ENCODE assay signal across 15 mouse cellular contexts in the genomic region with DNA sequence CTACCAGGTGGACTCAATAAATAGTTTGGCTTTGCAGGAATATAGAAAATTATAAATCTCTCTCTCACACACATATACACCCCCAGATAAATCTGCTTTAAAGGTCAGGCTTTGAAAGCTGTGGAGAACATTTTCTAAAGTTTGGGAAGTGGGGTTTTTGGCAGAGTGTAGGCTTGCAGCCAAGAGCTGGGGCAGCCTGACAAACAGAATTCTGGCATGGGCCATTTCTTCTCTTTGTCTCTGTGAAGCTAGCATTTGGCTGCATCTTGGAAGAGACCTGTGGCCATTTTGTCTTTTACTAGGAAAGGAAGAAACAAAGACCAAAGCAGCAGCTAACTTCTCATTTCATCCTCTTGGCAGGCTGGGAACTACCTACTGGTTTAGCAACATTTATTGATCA. TPM values are rescaled to one million over a fixed set of nuclear protein-coding genes. Genes with fewer than 3 reads are reported as not detected.
DNase-seq lines count a peak whose midpoint lies in the region; ATAC-seq lines count a peak whose summit lies in the region.
"Had no signal": no experiment of that assay in that cellular context is flagged by ENCODE, and none has a peak within 500 bp of the region (broad histone marks: within the 10 kb centered on the region; RNA-seq: fewer than 3 reads in every experiment).

No protein-coding gene starts in this region.

- H3K36me3 ChIP-seq in hindbrain, embryonic 15.5 days: peaks cover 9% of the 10 kb centered on the region; the same call in 1 of the 2 replicates
- H3K36me3 ChIP-seq in hindbrain, embryonic 10.5 days: no peaks in the 10 kb centered on the region
- H3K36me3 ChIP-seq: kidney, embryonic 15.5 days had no signal

- H3K27me3 ChIP-seq in hindbrain, embryonic 15.5 days: no peaks in the 10 kb centered on the region
- H3K27me3 ChIP-seq in hindbrain, embryonic 10.5 days (ENCODE audit: insufficient read depth, poor library complexity, severe bottlenecking): no peaks in the 10 kb centered on the region
- H3K27me3 ChIP-seq: CH12.LX; kidney, embryonic 15.5 days had no signal

- H3K27ac ChIP-seq in hindbrain, embryonic 15.5 days (replicated peaks): peak overlapping the region; percentile 7; the same call in 1 of the 2 replicates
- no peak overlapping the region for H3K27ac ChIP-seq in hindbrain, embryonic 10.5 days
- H3K27ac ChIP-seq: kidney, embryonic 15.5 days had no signal

- H3K4me1 ChIP-seq in hindbrain, embryonic 15.5 days (replicated peaks): peaks cover 8% of the 10 kb centered on the region; the same call in 1 of the 2 replicates
- no peaks in the 10 kb centered on the region for H3K4me1 ChIP-seq in hindbrain, embryonic 10.5 days (replicated peaks)
- H3K4me1 ChIP-seq: kidney, embryonic 15.5 days had no signal

- no peak overlapping the region for H3K4me3 ChIP-seq in hindbrain, embryonic 15.5 days
- H3K4me3 ChIP-seq in hindbrain, embryonic 10.5 days: no peak overlapping the region
- H3K4me3 ChIP-seq: erythroblast, embryonic 14.5 days; kidney, embryonic 15.5 days had no signal

- no peak overlapping the region for H3K9ac ChIP-seq in hindbrain, embryonic 15.5 days
- H3K9ac ChIP-seq: kidney, embryonic 15.5 days; liver, postnatal 0 days had no signal

- H3K4me2 ChIP-seq in hindbrain, embryonic 15.5 days: no peak overlapping the region
- H3K4me2 ChIP-seq: heart, embryonic 11.5 days; kidney, embryonic 15.5 days had no signal

- peak; percentile 23; the same call in 1 of the 2 replicates for ATAC-seq in hindbrain, embryonic 15.5 days (ENCODE audit: low FRiP score, low read depth)
- ATAC-seq: liver, postnatal 0 days had no signal

- H3K9me3 ChIP-seq in hindbrain, embryonic 15.5 days: no peaks in the 10 kb centered on the region
- no peaks in the 10 kb centered on the region for H3K9me3 ChIP-seq in hindbrain, embryonic 10.5 days
- H3K9me3 ChIP-seq: kidney, embryonic 15.5 days had no signal

- DNase-seq in hindbrain, embryonic 10.5 days (ENCODE audit: low spot score): no peak
- DNase-seq in Muller cell, postnatal 12 days (ENCODE audit: inconsistent ontology term): peak; percentile 26
- peak; percentile 25 for DNase-seq in NIH3T3 (ENCODE audit: low read depth)
- DNase-seq in layer of hippocampus, postnatal 36 days: peak; percentile 31 to 42
- DNase-seq in adrenal gland, postnatal 25 days: no peak
- no peak for DNase-seq in kidney, adult 18-20 months
- DNase-seq: adrenal gland, adult 8-10 months; gastrocnemius, postnatal 10 days; liver, postnatal 0 days had no signal

RNA-seq across cellular contexts. Expression of a gene that starts 40.0 kb away (rescaled TPM):
- 76.4 and 79.4 TPM in 2 replicates for polyA plus RNA-seq in hindbrain, embryonic 15.5 days (2015; fragmentation: Nextera tagmentation; extraction: Ambion mirVana)
- 9.7 and 15.3 TPM in 2 replicates for polyA plus RNA-seq in hindbrain, embryonic 10.5 days (2016; fragmentation: Nextera tagmentation; extraction: Ambion mirVana)
- 100 to 1,000 TPM; 221 to 266 TPM for total RNA-seq in layer of hippocampus, postnatal 36 days (2021)
- total RNA-seq in adrenal gland, postnatal 25 days (2021): 7.4 and 15.2 TPM in 2 replicates
- total RNA-seq: CH12.LX; hematopoietic stem cell, adult 5-6 weeks had no signal
- polyA plus RNA-seq: erythroblast, embryonic 14.5 days had no signal

Comparison
In these comparisons a context has a peak if more than half of its experiments do, and no peak if none do; other contexts are left out.
1. DNase-seq: peak in Muller cell, postnatal 12 days (single experiment), NIH3T3 (single experiment) and layer of hippocampus, postnatal 36 days (2 of 2); none in hindbrain, embryonic 10.5 days (single experiment), adrenal gland, postnatal 25 days (single experiment) and kidney, adult 18-20 months (single experiment).
2. RNA of a gene that starts 40.0 kb away (total RNA-seq): 221 to 266 TPM in layer of hippocampus, postnatal 36 days; 7.4 to 15.2 TPM in adrenal gland, postnatal 25 days; every median in the first group is over 10 times any median in the second.